Mouse (Mus musculus) intestine, embryonic 16.5 days (tissue): Measurements from ENCODE around the gene Bid. TPM values are rescaled to one million over a fixed set of nuclear protein-coding genes. Genes with fewer than 3 reads are reported as not detected.

Source experiments
- ATAC-seq: fragments of 200-750 bp; cut with Nextera tagmentation; 2 replicates; pipeline ENCODE4 v1.8.0; 2017; ENCODE audit warnings: moderate TSS enrichment, moderate library complexity
- H3K27ac ChIP-seq: fragments of 300-500 bp; sonication (generic); 2 replicates; pipeline ENCODE4 v1.5.1; 2014; ENCODE audit warnings: mild to moderate bottlenecking, low read length
- H3K27me3 ChIP-seq: fragments of 300-500 bp; sonication (generic); replicated peaks from 2 replicates; pipeline ENCODE4 v1.6.1; 2014; ENCODE audit warnings: low read length, control low read depth, mixed read lengths; ENCODE audit not compliant: control insufficient read depth, insufficient read depth
- H3K36me3 ChIP-seq: fragments of 300-500 bp; sonication (generic); 2 replicates; pipeline ENCODE4 v1.6.1; 2014; ENCODE audit warnings: low read length, control low read depth; ENCODE audit not compliant: control insufficient read depth, insufficient read depth
- H3K4me1 ChIP-seq: fragments of 300-500 bp; sonication (generic); 2 replicates; pipeline ENCODE4 v1.6.1; 2014; ENCODE audit warnings: low read length, control low read depth, mixed read lengths; ENCODE audit not compliant: control insufficient read depth, insufficient read depth
- H3K4me2 ChIP-seq: fragments of 300-500 bp; sonication (generic); 2 replicates; pipeline ENCODE4 v1.6.1; 2014; ENCODE audit warnings: low read depth, low read length, control low read depth
- H3K4me3 ChIP-seq: fragments of 300-500 bp; sonication (generic); 2 replicates; pipeline ENCODE4 v1.5.1; 2014; ENCODE audit warnings: mild to moderate bottlenecking, low read length
- H3K9ac ChIP-seq: fragments of 300-500 bp; sonication (generic); 2 replicates; pipeline ENCODE4 v1.6.1; 2014; ENCODE audit warnings: low read depth, low read length
- H3K9me3 ChIP-seq: fragments of 300-500 bp; sonication (generic); 2 replicates; pipeline ENCODE4 v1.6.1; 2016; ENCODE audit warnings: low read length, control low read depth; ENCODE audit not compliant: control insufficient read depth
- WGBS: fragments of 180-500 bp; shearing (Covaris S2); extraction: QIAGEN DNeasy Blood & Tissue Kit; methylation state at CpG from one replicate; pipeline ENCODE4 v1.1.7; 2014; 5-methylcytosine and 5-hydroxymethylcytosine counted together
- polyA plus RNA-seq: library from polyadenylated mRNA; unstranded; fragments of >200 nt; fragmentation: Nextera tagmentation; extraction: Ambion mirVana; gene quantifications from 2 replicates; pipeline ENCODE4 v1.2.1, GENCODE M21; 2015

Bid gene
- 22.6 and 23.7 TPM in 2 replicates for polyA plus RNA-seq

GRCm38 (mm10) chr6:120916074-120916971 is at the start of gene Bid:
TSS of gene Bid (minus strand) at chr6:120916853.
- peak; percentile 93 for ATAC-seq
- H3K4me2 ChIP-seq: peak within 1 kb of the TSS; percentile 96
- H3K9ac ChIP-seq: peak within 1 kb of the TSS; percentile 74
- WGBS: 1% methylated on average over 67 of the region's 67 CpGs
- peaks cover 19% of the 10 kb centered on the region for H3K4me1 ChIP-seq
- H3K36me3 ChIP-seq: no peaks in the 10 kb centered on the region
- H3K9me3 ChIP-seq: no peaks in the 10 kb centered on the region
- peak within 1 kb of the TSS; percentile 68 for H3K4me3 ChIP-seq
- peak within 1 kb of the TSS; percentile 28; the same call in 1 of the 2 replicates for H3K27ac ChIP-seq
- H3K27me3 ChIP-seq: no peaks in the 10 kb centered on the region

GRCm38 (mm10) chr6:120965814-120966213 is 49.2 kb upstream of the Bid start:
- ATAC-seq: no peak
- Histone ChIP-seq H3K27me3 (no peaks in the 10 kb centered on the region), H3K4me2 (no peak overlapping the region), H3K4me3 (no peak overlapping the region), H3K27ac (no peak overlapping the region), H3K36me3 (no peaks in the 10 kb centered on the region), H3K4me1 (no peaks in the 10 kb centered on the region), H3K9me3 (no peaks in the 10 kb centered on the region), H3K9ac (no peak overlapping the region)
- 57% methylated on average over 13 of the region's 13 CpGs for WGBS

GRCm38 (mm10) chr6:120964179-120964578 is 47.5 kb upstream of the Bid start:
- H3K9me3 ChIP-seq: no peaks in the 10 kb centered on the region
- 91% methylated on average over 3 of the region's 3 CpGs for WGBS
- H3K4me2 ChIP-seq: no peak overlapping the region
- no peak overlapping the region for H3K4me3 ChIP-seq
- H3K9ac ChIP-seq: no peak overlapping the region
- H3K36me3 ChIP-seq: peaks cover 2% of the 10 kb centered on the region; the same call in 1 of the 2 replicates
- H3K27me3 ChIP-seq: no peaks in the 10 kb centered on the region
- no peak overlapping the region for H3K27ac ChIP-seq
- ATAC-seq: no peak
- H3K4me1 ChIP-seq: no peaks in the 10 kb centered on the region

- Histone ChIP-seq H3K27ac (no peak overlapping the region), H3K27me3 (no peaks in the 10 kb centered on the region), H3K36me3 (peaks cover 9% of the 10 kb centered on the region; the same call in 1 of the 2 replicates), H3K4me1 (no peaks in the 10 kb centered on the region), H3K9me3 (no peaks in the 10 kb centered on the region), H3K4me2 (no peak overlapping the region), H3K4me3 (no peak overlapping the region), H3K9ac (no peak overlapping the region)
- no peak for ATAC-seq
- WGBS: 83% methylated on average over 9 of the region's 9 CpGs
Observed at GRCm38 (mm10) chr6:120960338-120961030, 43.8 kb upstream of the Bid start.

- ATAC-seq: no peak
- WGBS: 70% methylated on average over 4 of the region's 4 CpGs
- H3K9ac ChIP-seq: no peak overlapping the region
Observed at GRCm38 (mm10) chr6:120957331-120957730, 40.7 kb upstream of the Bid start.

GRCm38 (mm10) chr6:120956259-120957161 is 39.9 kb upstream of the Bid start:
- Histone ChIP-seq H3K9ac (no peak overlapping the region), H3K4me3 (no peak overlapping the region), H3K27ac (no peak overlapping the region), H3K27me3 (no peaks in the 10 kb centered on the region), H3K9me3 (no peaks in the 10 kb centered on the region), H3K4me1 (no peaks in the 10 kb centered on the region), H3K36me3 (peaks cover 9% of the 10 kb centered on the region; the same call in 1 of the 2 replicates), H3K4me2 (no peak overlapping the region)
- WGBS: 82% methylated on average over 11 of the region's 11 CpGs
- ATAC-seq: peak; percentile 62; the same call in 1 of the 2 replicates

More at GRCm38 (mm10) chr6:120957331-120957730, 40.7 kb upstream of the Bid start:
- no peaks in the 10 kb centered on the region for H3K27me3 ChIP-seq
- H3K4me1 ChIP-seq: no peaks in the 10 kb centered on the region
- H3K4me3 ChIP-seq: no peak overlapping the region
- no peak overlapping the region for H3K4me2 ChIP-seq
- H3K27ac ChIP-seq: no peak overlapping the region
- no peaks in the 10 kb centered on the region for H3K9me3 ChIP-seq
- peaks cover 9% of the 10 kb centered on the region; the same call in 1 of the 2 replicates for H3K36me3 ChIP-seq

- ATAC-seq: no peak
- Histone ChIP-seq H3K4me2 (no peak overlapping the region), H3K27ac (no peak overlapping the region), H3K9ac (no peak overlapping the region), H3K4me3 (no peak overlapping the region), H3K4me1 (no peaks in the 10 kb centered on the region), H3K36me3 (peaks cover 9% of the 10 kb centered on the region; the same call in 1 of the 2 replicates), H3K27me3 (no peaks in the 10 kb centered on the region), H3K9me3 (no peaks in the 10 kb centered on the region)
- 72% methylated on average over 3 of the region's 3 CpGs for WGBS
Observed at GRCm38 (mm10) chr6:120955215-120955614, 38.6 kb upstream of the Bid start.

GRCm38 (mm10) chr6:120954241-120954640 is 37.6 kb upstream of the Bid start:
- H3K4me3 ChIP-seq: no peak overlapping the region
- H3K27me3 ChIP-seq: no peaks in the 10 kb centered on the region
- no peak overlapping the region for H3K27ac ChIP-seq
- H3K36me3 ChIP-seq: peaks cover 8% of the 10 kb centered on the region; the same call in 1 of the 2 replicates
- H3K4me2 ChIP-seq: no peak overlapping the region
- ATAC-seq: no peak
- H3K4me1 ChIP-seq: no peaks in the 10 kb centered on the region
- 88% methylated on average over 8 of the region's 8 CpGs for WGBS
- H3K9ac ChIP-seq: no peak overlapping the region
- no peaks in the 10 kb centered on the region for H3K9me3 ChIP-seq
